Mouse (Mus musculus) adrenal gland, postnatal 14 days (tissue): ENCODE data around the gene Olfr214. TPM values are rescaled to one million over a fixed set of nuclear protein-coding genes. Genes with fewer than 3 reads are reported as not detected.
"Not testable (repeated sequence)": the region's sequence is repeated elsewhere in the genome, so short reads cannot be mapped to it uniquely, and the experiment has no call there.

ENCODE experiments used
- DNase-seq: peaks from one replicate; pipeline ENCODE4 v3.0.0; 2021; ENCODE audit warnings: mixed read lengths
- long read RNA-seq, 2 experiments: library from polyadenylated mRNA; stranded (forward); transcript quantifications; one replicate each; pipeline ENCODE4 v2.0.0; 2021
- total RNA-seq: library from RNA; stranded (reverse); gene quantifications from 2 replicates; pipeline ENCODE4 v1.2.3, GENCODE M21; 2021

Gene Olfr214
- total RNA-seq: not detected in 2 replicates
- long read RNA-seq, experiment 1: 0 reads
- long read RNA-seq, experiment 2: 0 reads

DNA sequence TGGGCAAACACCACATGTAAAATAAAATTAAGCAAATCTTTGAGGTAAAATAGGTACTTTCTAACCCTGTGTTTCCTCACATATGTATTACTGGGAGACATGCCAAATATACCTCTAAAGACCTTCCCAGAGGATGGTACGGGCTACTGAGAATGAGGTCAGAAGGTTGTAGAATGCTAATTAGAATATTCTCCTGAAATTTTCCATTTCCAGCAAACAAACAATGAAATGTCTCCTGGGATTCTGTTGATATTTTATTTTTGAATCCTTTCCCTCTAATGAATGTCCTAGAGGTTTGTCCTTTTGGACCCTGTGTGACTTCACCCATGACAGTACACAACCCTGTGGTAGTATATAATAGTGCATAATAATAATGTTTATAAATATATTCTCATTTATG is at the start of gene Olfr214:
Olfr214 (plus strand) TSS at position 301 of the 400 bp plus-strand sequence.
- no peak for DNase-seq

GRCm38 (mm10) chr6:116506302-116507003 is 47.6 kb upstream of the Olfr214 start, which contains the start of gene Olfr212:
Gene Olfr212, plus strand, starts transcription at chr6:116506516.
- DNase-seq: not testable (repeated sequence)

GRCm38 (mm10) chr6:116514832-116515231 is 39.2 kb upstream of the Olfr214 start:
- no peak for DNase-seq

- DNase-seq: no peak
Observed at GRCm38 (mm10) chr6:116538156-116538555, 15.9 kb upstream of the Olfr214 start, which contains the start of gene Olfr213. Gene Olfr213, plus strand, starts transcription at chr6:116538456.

DNA sequence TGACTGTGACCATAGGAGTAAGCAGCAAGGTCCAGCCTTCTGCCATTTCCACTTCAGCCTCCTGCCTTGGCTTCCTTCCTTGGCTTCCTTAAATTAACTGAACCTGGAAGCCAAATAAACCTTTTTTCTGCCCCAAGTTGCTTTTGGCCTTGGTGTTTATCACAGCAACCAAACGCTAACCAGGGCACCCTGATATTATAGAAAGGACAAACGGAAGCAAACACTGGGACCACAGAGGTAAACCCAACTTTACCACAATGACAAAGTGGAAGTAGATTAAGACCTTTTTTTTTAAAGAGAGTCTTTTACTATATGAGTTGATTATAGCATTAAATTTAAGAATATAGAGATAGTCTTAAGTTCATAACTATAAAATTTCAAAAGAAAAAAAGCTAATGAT is 11.5 kb upstream of the Olfr214 start:
- DNase-seq: no peak

- not testable (repeated sequence) for DNase-seq
Observed at GRCm38 (mm10) chr6:116550841-116551240, 3.2 kb upstream of the Olfr214 start, which contains the start of gene Gm5580. Gene Gm5580, plus strand, starts transcription at chr6:116551141.

DNA sequence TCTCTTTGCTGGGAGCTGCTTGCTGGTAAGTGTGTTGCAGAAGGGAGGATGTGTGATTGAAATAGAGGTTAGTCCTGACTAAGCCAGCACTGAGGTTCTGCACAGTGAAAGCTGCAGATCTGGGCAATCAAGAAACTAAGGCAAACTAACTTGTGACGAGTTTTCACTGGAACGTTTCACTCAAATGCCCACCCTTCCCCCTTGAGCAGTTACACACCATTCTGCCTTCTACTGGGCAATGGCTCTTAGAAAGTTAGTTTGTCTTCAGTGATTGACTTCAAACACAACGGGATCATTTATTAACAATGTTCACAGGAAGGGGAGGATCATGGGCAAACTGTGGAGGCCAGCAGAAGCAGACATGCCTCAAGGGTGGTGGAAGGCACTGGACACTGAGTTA is 917 bp downstream of the Olfr214 start:
- no peak for DNase-seq

GRCm38 (mm10) chr6:116569834-116570233 is 15.8 kb downstream of the Olfr214 start:
- peak; percentile 26 for DNase-seq

DNA sequence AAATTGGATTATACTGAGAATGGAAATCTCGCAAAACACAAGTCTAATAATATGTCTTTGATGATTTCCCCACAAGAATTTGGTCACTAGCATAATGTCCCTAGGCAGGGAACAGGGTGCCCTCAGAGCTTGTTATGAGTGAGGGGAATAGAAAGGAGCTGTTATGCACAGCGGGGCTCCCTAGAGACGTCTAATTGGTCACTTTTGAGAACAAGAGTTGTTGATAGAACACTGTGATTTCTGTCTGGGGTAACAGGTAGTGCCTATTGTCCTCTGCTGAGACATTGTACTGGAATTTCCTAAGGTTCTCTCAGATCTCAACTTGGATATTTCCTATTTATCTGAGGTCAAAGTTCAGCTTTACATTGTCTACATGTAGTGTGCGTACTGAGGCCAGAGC is 30.1 kb downstream of the Olfr214 start, which contains the start of gene Olfr215:
Olfr215 (minus strand) TSS at position 101 of the 400 bp plus-strand sequence.
- DNase-seq: no peak

DNA sequence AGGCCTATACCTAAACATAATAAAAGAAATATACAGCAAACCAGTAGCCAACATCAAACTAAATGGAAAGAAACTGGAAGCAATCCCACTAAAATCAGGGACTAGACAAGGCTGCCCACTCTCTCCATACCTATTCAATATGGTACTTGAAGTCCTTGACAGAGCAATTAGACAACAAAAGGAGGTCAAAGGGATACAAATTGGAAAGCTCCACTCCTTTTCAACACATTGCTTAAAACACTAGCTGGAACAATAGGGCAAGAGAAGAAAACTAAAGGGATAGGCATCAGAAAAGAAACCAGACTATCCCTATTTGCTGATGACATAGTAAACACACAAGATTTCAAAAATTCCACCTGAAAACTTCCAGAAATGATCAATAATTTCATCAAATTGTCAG is 46.9 kb downstream of the Olfr214 start:
- not testable (repeated sequence) for DNase-seq

DNA sequence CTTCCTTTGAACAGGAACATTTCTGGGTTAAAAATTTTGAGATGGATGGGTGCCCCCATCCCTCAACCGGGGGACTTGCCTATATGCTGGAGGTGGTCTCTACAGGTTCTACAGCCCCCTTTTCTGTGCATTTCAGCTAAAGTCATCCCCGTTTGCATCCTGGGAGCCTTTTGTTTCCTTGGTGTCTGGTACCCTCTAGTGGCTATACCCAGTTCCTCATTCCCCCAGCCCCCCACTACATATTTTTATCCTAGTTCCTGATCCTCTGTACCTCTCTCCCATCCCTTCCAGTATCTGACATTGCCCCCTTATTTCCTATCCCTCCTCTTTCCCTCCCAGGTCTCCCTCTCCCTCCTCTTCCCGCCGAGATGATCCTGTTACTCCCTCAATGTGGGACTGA is 53.2 kb downstream of the Olfr214 start:
- no peak for DNase-seq

Other genes with a start within 250 kb of the Olfr214 start
- gene March8, start 216.2 kb upstream of the Olfr214 start, total RNA-seq: 53.9 and 58.5 TPM in 2 replicates
- gene Alox5, start 93.1 kb upstream of the Olfr214 start, total RNA-seq: 1.5 and 2.7 TPM in 2 replicates
- gene Olfr211, start 65.1 kb upstream of the Olfr214 start, total RNA-seq: not detected in 2 replicates
- gene Olfr212, start 47.7 kb upstream of the Olfr214 start, total RNA-seq: not detected in 2 replicates
- gene Olfr213, start 15.8 kb upstream of the Olfr214 start, total RNA-seq: not detected in 2 replicates
- gene Gm5580, start 3.1 kb upstream of the Olfr214 start, total RNA-seq: 2.7 and 4.7 TPM in 2 replicates
- gene Olfr215, start 30.0 kb downstream of the Olfr214 start, total RNA-seq: not detected in 2 replicates
- 23.9 and 26.2 TPM in 2 replicates for gene Zfp422, start 74.8 kb downstream of the Olfr214 start, total RNA-seq
- 67.4 and 88.3 TPM in 2 replicates for gene Depp1, start 96.4 kb downstream of the Olfr214 start, total RNA-seq
- gene Rassf4, start 119.7 kb downstream of the Olfr214 start, total RNA-seq: 5.7 and 11.8 TPM in 2 replicates
- gene Tmem72, start 162.7 kb downstream of the Olfr214 start, total RNA-seq: 0.04 and 0.08 TPM in 2 replicates